Mouse (Mus musculus): ENCODE measurements around the gene Tmem220. TPM values are rescaled to one million over a fixed set of nuclear protein-coding genes. Genes with fewer than 3 reads are reported as not detected.
"Not testable (repeated sequence)": the region's sequence is repeated elsewhere in the genome, so short reads cannot be mapped to it uniquely, and the experiment has no call there.

Gene Tmem220
- polyA plus RNA-seq, 1 experiment from 2014 or later, result 1.1 TPM

- Histone ChIP-seq H3K9me3 (ENCODE audit: control insufficient read depth, low read length) (no peaks in the 10 kb centered on the region), H3K4me2 (ENCODE audit: low read length) (no peak overlapping the region), H3K4me3 (ENCODE audit: low read depth, low read length) (no peak overlapping the region), H3K4me1 (replicated peaks; ENCODE audit: control insufficient read depth, insufficient read depth, low read length) (peaks cover 9% of the 10 kb centered on the region), H3K27me3 (replicated peaks; ENCODE audit: control insufficient read depth, insufficient read depth, low read length) (no peaks in the 10 kb centered on the region), H3K27ac (ENCODE audit: low read depth) (no peak overlapping the region; the same call in 1 of the 2 replicates), H3K36me3 (ENCODE audit: control insufficient read depth, insufficient read depth, low read length) (no peaks in the 10 kb centered on the region), H3K9ac (ENCODE audit: low read length) (no peak overlapping the region)
- 91% methylated on average over 4 of the region's 4 CpGs for WGBS
- no peak for DNase-seq (ENCODE audit: low spot score)
- no peak for ATAC-seq (replicated peaks; ENCODE audit: low FRiP score, low TSS enrichment, low read depth)
These were observed 16.4 kb upstream of the Tmem220 start for GRCm38 (mm10) chr11:67008528-67008927.

- Histone ChIP-seq H3K4me3 (ENCODE audit: low read depth, low read length) (no peak overlapping the region), H3K9me3 (ENCODE audit: control insufficient read depth, low read length) (no peaks in the 10 kb centered on the region), H3K4me1 (replicated peaks; ENCODE audit: control insufficient read depth, insufficient read depth, low read length) (peaks cover 9% of the 10 kb centered on the region), H3K4me2 (ENCODE audit: low read length) (peak overlapping the region; percentile 29), H3K9ac (ENCODE audit: low read length) (no peak overlapping the region), H3K27me3 (replicated peaks; ENCODE audit: control insufficient read depth, insufficient read depth, low read length) (no peaks in the 10 kb centered on the region), H3K27ac (ENCODE audit: low read depth) (peak overlapping the region; percentile 67), H3K36me3 (ENCODE audit: control insufficient read depth, insufficient read depth, low read length) (no peaks in the 10 kb centered on the region)
- DNase-seq (ENCODE audit: low spot score) (no peak), ATAC-seq (replicated peaks; ENCODE audit: low FRiP score, low TSS enrichment, low read depth) (no peak)
- whole genome bisulfite sequencing, result 5% methylated on average over 8 of the region's 8 CpGs
These were observed 14.5 kb upstream of the Tmem220 start for GRCm38 (mm10) chr11:67010430-67010829.

DNA sequence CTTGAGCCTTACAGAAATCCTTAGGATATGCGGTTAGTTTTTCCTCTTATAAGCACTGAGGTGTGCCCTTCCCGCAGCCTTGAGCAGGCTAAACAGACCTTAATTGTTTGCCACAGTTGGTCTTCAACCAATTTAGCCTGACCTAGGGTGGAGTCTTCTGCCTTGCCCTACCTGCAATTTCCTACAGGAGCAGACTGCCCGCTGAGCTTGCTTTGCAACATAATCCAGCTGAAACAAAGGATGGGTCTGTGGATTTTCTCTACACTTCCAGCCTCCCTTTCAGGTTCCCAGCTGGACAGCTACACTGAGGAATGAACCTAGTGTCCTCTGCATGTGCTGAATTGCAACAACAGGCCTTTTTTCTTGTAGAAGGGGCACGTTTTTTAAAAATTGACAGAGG is 13.3 kb upstream of the Tmem220 start:
- peaks cover 9% of the 10 kb centered on the region for H3K4me1 ChIP-seq (replicated peaks; ENCODE audit: control insufficient read depth, insufficient read depth, low read length)
- no peak overlapping the region for H3K4me2 ChIP-seq (ENCODE audit: low read length)
- H3K27ac ChIP-seq (ENCODE audit: low read depth), result no peak overlapping the region
- no peak overlapping the region for H3K9ac ChIP-seq (ENCODE audit: low read length)
- H3K27me3 ChIP-seq (replicated peaks; ENCODE audit: control insufficient read depth, insufficient read depth, low read length), result no peaks in the 10 kb centered on the region
- no peaks in the 10 kb centered on the region for H3K9me3 ChIP-seq (ENCODE audit: control insufficient read depth, low read length)
- H3K4me3 ChIP-seq (ENCODE audit: low read depth, low read length), result no peak overlapping the region
- WGBS, result 53% methylated on average over 4 of the region's 4 CpGs
- no peaks in the 10 kb centered on the region for H3K36me3 ChIP-seq (ENCODE audit: control insufficient read depth, insufficient read depth, low read length)
- ATAC-seq (replicated peaks; ENCODE audit: low FRiP score, low TSS enrichment, low read depth), result no peak
- no peak for DNase-seq (ENCODE audit: low spot score)

DNA sequence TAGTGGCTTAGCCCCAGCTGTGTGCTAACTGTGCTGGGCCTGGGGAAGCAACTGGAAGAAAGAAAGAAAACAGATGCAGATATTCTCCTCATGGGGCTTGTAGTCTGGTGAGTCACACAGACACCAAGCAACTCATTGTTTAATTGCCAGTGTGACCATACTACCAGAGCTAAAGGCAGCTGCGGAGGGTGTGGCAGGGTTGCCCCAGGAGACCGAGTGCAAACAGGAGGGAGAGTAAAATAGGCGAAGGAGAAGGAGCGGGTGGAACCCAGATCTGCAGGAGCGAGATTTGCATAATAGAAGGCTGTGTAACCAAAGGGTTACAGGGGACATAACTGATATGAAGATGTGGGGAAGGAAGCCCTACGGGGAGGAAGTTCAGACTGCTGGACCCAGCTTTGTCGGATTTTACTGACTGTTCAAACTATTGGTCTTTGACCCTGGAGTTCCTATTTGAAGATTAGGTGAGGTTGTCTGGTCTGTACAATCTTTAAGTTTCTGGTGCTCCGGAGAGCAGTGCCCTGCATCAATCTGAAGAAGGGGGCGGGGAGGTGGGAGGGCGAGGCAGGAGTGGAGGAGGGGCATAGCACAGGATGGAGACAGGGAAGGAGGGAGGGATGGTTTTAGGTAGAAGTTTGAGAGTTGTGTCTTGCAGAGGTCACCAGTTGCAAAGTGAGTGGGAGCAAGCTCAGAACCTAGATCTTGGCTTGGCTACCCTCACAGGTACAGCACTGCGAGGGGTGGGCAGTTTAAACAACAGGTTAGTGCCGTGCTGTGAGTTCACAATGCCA is 7.0 kb upstream of the Tmem220 start:
- Histone ChIP-seq H3K27me3 (replicated peaks; ENCODE audit: control insufficient read depth, insufficient read depth, low read length) (no peaks in the 10 kb centered on the region), H3K4me3 (ENCODE audit: low read depth, low read length) (no peak overlapping the region), H3K27ac (ENCODE audit: low read depth) (peak overlapping the region; percentile 59; the same call in 1 of the 2 replicates), H3K9ac (ENCODE audit: low read length) (no peak overlapping the region), H3K4me2 (ENCODE audit: low read length) (peak overlapping the region; percentile 37), H3K4me1 (replicated peaks; ENCODE audit: control insufficient read depth, insufficient read depth, low read length) (peaks cover 21% of the 10 kb centered on the region; the same call in 1 of the 2 replicates), H3K9me3 (ENCODE audit: control insufficient read depth, low read length) (no peaks in the 10 kb centered on the region), H3K36me3 (ENCODE audit: control insufficient read depth, insufficient read depth, low read length) (no peaks in the 10 kb centered on the region)
- ATAC-seq (replicated peaks; ENCODE audit: low FRiP score, low TSS enrichment, low read depth) (peak; percentile 79), DNase-seq (ENCODE audit: low spot score) (peak; percentile 63)
- 7% methylated on average over 12 of the region's 12 CpGs for WGBS

DNA sequence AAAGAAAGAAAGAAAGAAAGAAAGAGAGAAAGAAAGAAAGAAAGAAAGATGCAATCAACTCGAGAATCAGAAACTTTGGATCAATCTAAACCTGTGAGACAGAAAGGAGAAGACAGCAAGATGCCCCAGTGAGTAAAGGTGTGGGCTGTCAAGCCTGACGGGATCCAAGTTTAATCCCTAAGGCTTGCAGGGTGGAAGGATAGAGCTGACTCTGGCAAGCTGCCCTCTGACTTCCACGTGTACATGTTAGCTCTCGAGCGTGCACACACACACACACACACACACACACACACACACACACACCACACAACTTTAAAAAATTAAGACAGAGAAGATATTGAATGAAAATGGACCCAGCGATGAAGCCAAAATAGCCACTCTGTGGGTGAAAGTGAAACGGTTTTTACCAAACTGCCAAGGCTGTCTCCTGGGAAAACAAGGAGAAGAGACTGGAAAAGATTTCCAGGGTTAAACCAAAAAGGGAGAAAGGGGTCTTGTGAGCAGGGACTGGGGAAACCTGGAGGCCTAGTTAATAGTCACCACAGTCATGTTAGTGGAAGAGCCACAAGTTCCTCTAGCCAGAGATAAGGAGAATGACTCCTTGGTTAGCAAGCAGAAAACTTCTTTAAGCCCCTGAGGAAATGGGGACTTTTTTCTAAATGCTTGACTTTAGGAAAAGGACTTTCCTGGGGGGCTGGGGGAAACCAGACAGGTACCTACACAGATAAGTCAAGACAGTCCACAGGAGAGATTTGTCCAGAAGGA is 5.1 kb upstream of the Tmem220 start:
- no peaks in the 10 kb centered on the region for H3K36me3 ChIP-seq (ENCODE audit: control insufficient read depth, insufficient read depth, low read length)
- ATAC-seq (replicated peaks; ENCODE audit: low FRiP score, low TSS enrichment, low read depth), result no peak
- H3K9ac ChIP-seq (ENCODE audit: low read length), result no peak overlapping the region
- no peaks in the 10 kb centered on the region for H3K27me3 ChIP-seq (replicated peaks; ENCODE audit: control insufficient read depth, insufficient read depth, low read length)
- H3K27ac ChIP-seq (ENCODE audit: low read depth), result no peak overlapping the region
- no peak overlapping the region for H3K4me3 ChIP-seq (ENCODE audit: low read depth, low read length)
- H3K9me3 ChIP-seq (ENCODE audit: control insufficient read depth, low read length), result no peaks in the 10 kb centered on the region
- no peak for DNase-seq (ENCODE audit: low spot score)
- WGBS, result 64% methylated on average over 7 of the region's 7 CpGs
- H3K4me2 ChIP-seq (ENCODE audit: low read length), result no peak overlapping the region
- H3K4me1 ChIP-seq (replicated peaks; ENCODE audit: control insufficient read depth, insufficient read depth, low read length), result peaks cover 21% of the 10 kb centered on the region; the same call in 1 of the 2 replicates

DNA sequence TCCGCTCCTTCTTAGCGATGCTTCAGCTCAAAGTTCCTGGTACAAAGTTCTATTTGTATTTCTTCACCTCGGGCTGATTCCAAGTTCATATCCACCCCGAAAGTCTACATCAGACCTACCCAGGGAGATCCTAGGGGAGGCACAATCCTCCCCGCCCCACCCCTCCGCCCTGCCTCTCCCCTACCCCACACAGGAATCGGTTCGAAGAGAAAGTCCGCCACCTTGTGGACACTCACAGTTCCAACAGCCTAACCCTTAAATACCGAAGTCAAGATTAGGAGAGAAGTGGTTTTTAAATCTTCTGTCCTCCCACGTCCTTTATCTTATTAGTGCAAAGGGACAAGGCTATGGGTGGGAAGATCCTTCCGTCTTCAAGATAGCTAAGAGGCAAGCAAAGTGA is 4.0 kb upstream of the Tmem220 start:
- Histone ChIP-seq H3K4me2 (ENCODE audit: low read length) (peak overlapping the region; percentile 43), H3K9me3 (ENCODE audit: control insufficient read depth, low read length) (no peaks in the 10 kb centered on the region), H3K4me3 (ENCODE audit: low read depth, low read length) (0 out of 2 replicates have a peak overlapping the region, but pooled peaks have one; percentile 9), H3K4me1 (replicated peaks; ENCODE audit: control insufficient read depth, insufficient read depth, low read length) (peaks cover 21% of the 10 kb centered on the region; the same call in 1 of the 2 replicates), H3K27ac (ENCODE audit: low read depth) (no peak overlapping the region), H3K36me3 (ENCODE audit: control insufficient read depth, insufficient read depth, low read length) (no peaks in the 10 kb centered on the region), H3K27me3 (replicated peaks; ENCODE audit: control insufficient read depth, insufficient read depth, low read length) (no peaks in the 10 kb centered on the region), H3K9ac (ENCODE audit: low read length) (no peak overlapping the region)
- ATAC-seq (replicated peaks; ENCODE audit: low FRiP score, low TSS enrichment, low read depth), result peak; percentile 54; the same call in 1 of the 2 replicates
- 2% methylated on average over 12 of the region's 12 CpGs for WGBS
- peak; percentile 84 for DNase-seq (ENCODE audit: low spot score)

DNA sequence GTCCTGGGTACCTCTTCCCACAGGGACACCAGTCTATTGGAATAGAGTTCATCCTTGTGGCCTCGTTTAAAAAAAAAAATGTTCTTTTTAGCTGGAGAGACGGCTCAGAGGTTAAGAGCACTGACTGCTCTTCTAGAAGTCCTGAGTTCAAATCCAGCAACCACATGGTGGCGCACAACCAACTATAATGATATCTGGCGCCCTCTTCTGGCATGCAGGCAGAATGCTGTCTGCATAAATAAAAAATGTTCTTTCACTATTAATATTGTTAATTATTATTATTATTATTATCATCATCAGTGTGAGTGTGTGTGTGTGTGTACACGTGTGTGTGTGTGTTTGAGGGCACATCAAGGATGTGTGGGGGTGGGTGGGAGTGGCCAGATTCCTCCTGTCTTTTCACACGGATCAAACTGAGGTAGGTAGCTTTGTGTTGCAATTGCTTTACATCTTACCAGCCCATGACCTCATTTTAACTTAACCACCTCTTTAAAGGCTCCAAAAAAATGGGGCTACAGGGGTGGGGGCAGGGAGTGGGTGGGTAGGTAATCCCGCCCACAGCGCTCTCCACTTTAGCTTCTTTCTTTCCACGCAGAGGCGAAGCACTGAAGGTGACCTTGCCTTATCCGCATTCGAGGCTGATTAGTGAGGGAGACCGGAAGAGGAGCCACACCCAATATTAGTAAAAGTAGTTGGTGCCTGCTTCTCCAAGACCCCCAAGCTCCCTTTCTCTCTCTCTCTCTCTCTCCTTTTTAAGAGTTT is 2.4 kb upstream of the Tmem220 start:
- Histone ChIP-seq H3K27me3 (replicated peaks; ENCODE audit: control insufficient read depth, insufficient read depth, low read length) (no peaks in the 10 kb centered on the region), H3K4me2 (ENCODE audit: low read length) (no peak overlapping the region), H3K9ac (ENCODE audit: low read length) (no peak overlapping the region), H3K9me3 (ENCODE audit: control insufficient read depth, low read length) (no peaks in the 10 kb centered on the region), H3K36me3 (ENCODE audit: control insufficient read depth, insufficient read depth, low read length) (no peaks in the 10 kb centered on the region), H3K4me1 (replicated peaks; ENCODE audit: control insufficient read depth, insufficient read depth, low read length) (peaks cover 15% of the 10 kb centered on the region; the same call in 1 of the 2 replicates), H3K27ac (ENCODE audit: low read depth) (no peak overlapping the region), H3K4me3 (ENCODE audit: low read depth, low read length) (no peak overlapping the region)
- ATAC-seq (replicated peaks; ENCODE audit: low FRiP score, low TSS enrichment, low read depth), result no peak
- 90% methylated on average over 13 of the region's 13 CpGs for WGBS
- DNase-seq (ENCODE audit: low spot score), result no peak

- H3K4me1 ChIP-seq (replicated peaks; ENCODE audit: control insufficient read depth, insufficient read depth, low read length); DNase-seq (ENCODE audit: low spot score); H3K36me3 ChIP-seq (ENCODE audit: control insufficient read depth, insufficient read depth, low read length); H3K4me2 ChIP-seq (ENCODE audit: low read length); H3K9ac ChIP-seq (ENCODE audit: low read length); H3K27me3 ChIP-seq (replicated peaks; ENCODE audit: control insufficient read depth, insufficient read depth, low read length); H3K27ac ChIP-seq (ENCODE audit: low read depth); ATAC-seq (replicated peaks; ENCODE audit: low FRiP score, low TSS enrichment, low read depth); H3K9me3 ChIP-seq (ENCODE audit: control insufficient read depth, low read length); H3K4me3 ChIP-seq (ENCODE audit: low read depth, low read length): not testable (repeated sequence)
- 41% methylated on average over 1 of the region's 1 CpGs for WGBS
These were observed 1.8 kb upstream of the Tmem220 start for GRCm38 (mm10) chr11:67023191-67023590.

Data from intestine, embryonic 14.5 days (tissue).